In genomic region chr4:152029087-152029486, GRCm38 (mm10) we compare ENCODE assay signal across 8 mouse cellular contexts. TPM values are rescaled to one million over a fixed set of nuclear protein-coding genes. Genes with fewer than 3 reads are reported as not detected.
DNase-seq lines count a peak whose midpoint lies in the region; ATAC-seq and TF ChIP-seq lines count a peak whose summit lies in the region.

No protein-coding gene starts in this region.

- no peak overlapping the region for H3K27ac ChIP-seq in forebrain, embryonic 12.5 days
- no peak overlapping the region for H3K27ac ChIP-seq in forebrain, embryonic 16.5 days (ENCODE audit: low read length)
- H3K27ac ChIP-seq in lung, embryonic 14.5 days (ENCODE audit: low read depth): no peak overlapping the region
- no peak overlapping the region for H3K27ac ChIP-seq in neural tube, embryonic 13.5 days (replicated peaks)

- no peak overlapping the region for H3K4me3 ChIP-seq in forebrain, embryonic 12.5 days (replicated peaks)
- no peak overlapping the region for H3K4me3 ChIP-seq in forebrain, embryonic 16.5 days (replicated peaks; ENCODE audit: low read length)
- no peak overlapping the region for H3K4me3 ChIP-seq in lung, embryonic 14.5 days (ENCODE audit: low read depth, low read length)
- H3K4me3 ChIP-seq in neural tube, embryonic 13.5 days: peak overlapping the region; percentile 84; the same call in 1 of the 2 replicates

- WGBS in forebrain, embryonic 12.5 days: 54% methylated on average over 5 of the region's 5 CpGs
- 43% methylated on average over 5 of the region's 5 CpGs for WGBS in forebrain, embryonic 16.5 days
- 40% methylated on average over 5 of the region's 5 CpGs for WGBS in lung, embryonic 14.5 days
- 42% methylated on average over 5 of the region's 5 CpGs for WGBS in neural tube, embryonic 13.5 days

- H3K4me1 ChIP-seq in forebrain, embryonic 12.5 days: peaks cover 45% of the 10 kb centered on the region
- H3K4me1 ChIP-seq in forebrain, embryonic 16.5 days (replicated peaks; ENCODE audit: control insufficient read depth, insufficient read depth, low read length): peaks cover 35% of the 10 kb centered on the region
- peaks cover 14% of the 10 kb centered on the region for H3K4me1 ChIP-seq in lung, embryonic 14.5 days (ENCODE audit: insufficient read depth)
- H3K4me1 ChIP-seq in neural tube, embryonic 13.5 days (replicated peaks): peaks cover 57% of the 10 kb centered on the region

- no peak overlapping the region for H3K9ac ChIP-seq in forebrain, embryonic 12.5 days
- no peak overlapping the region for H3K9ac ChIP-seq in forebrain, embryonic 16.5 days (replicated peaks; ENCODE audit: low read depth, low read length)
- no peak overlapping the region for H3K9ac ChIP-seq in lung, embryonic 14.5 days
- H3K9ac ChIP-seq in neural tube, embryonic 13.5 days: peak overlapping the region; percentile 72; the same call in 1 of the 2 replicates

- ATAC-seq in forebrain, embryonic 12.5 days (ENCODE audit: low FRiP score): no peak
- no peak for ATAC-seq in forebrain, embryonic 16.5 days
- no peak for ATAC-seq in lung, embryonic 14.5 days (ENCODE audit: insufficient read depth)
- ATAC-seq in neural tube, embryonic 13.5 days (ENCODE audit: low read depth): no peak
- ATAC-seq in megakaryocyte progenitor cell, adult 5-6 weeks (replicated peaks; ENCODE audit: poor library complexity): no peak

- peak; percentile 57 for TF ChIP-seq CTCF in lung, embryonic 14.5 days (IDR thresholded peaks at IDR 0.05; ENCODE audit: low read depth)

- DNase-seq in lung, embryonic 14.5 days: no peak
- no peak for DNase-seq in lung, postnatal 25 days (ENCODE audit: low spot score)
- DNase-seq in cerebellum, postnatal 10 days: peak; percentile 40 to 45
- DNase-seq in adrenal gland, postnatal 10 days: no peak

- no peaks in the 10 kb centered on the region for H3K9me3 ChIP-seq in forebrain, embryonic 12.5 days
- H3K9me3 ChIP-seq in forebrain, embryonic 16.5 days (ENCODE audit: control insufficient read depth, low read length): no peaks in the 10 kb centered on the region
- no peaks in the 10 kb centered on the region for H3K9me3 ChIP-seq in lung, embryonic 14.5 days (ENCODE audit: low read depth, low read length)
- H3K9me3 ChIP-seq in neural tube, embryonic 13.5 days: no peaks in the 10 kb centered on the region

- H3K27me3 ChIP-seq in forebrain, embryonic 12.5 days: peaks cover 21% of the 10 kb centered on the region; the same call in 1 of the 2 replicates
- H3K27me3 ChIP-seq in forebrain, embryonic 16.5 days (replicated peaks; ENCODE audit: control insufficient read depth, insufficient read depth, low read length): no peaks in the 10 kb centered on the region
- H3K27me3 ChIP-seq in lung, embryonic 14.5 days (ENCODE audit: insufficient read depth, low read length): no peaks in the 10 kb centered on the region
- H3K27me3 ChIP-seq in neural tube, embryonic 13.5 days: no peaks in the 10 kb centered on the region

- H3K36me3 ChIP-seq in forebrain, embryonic 12.5 days (replicated peaks): peaks cover 3% of the 10 kb centered on the region; the same call in 1 of the 2 replicates
- no peaks in the 10 kb centered on the region for H3K36me3 ChIP-seq in forebrain, embryonic 16.5 days (ENCODE audit: control insufficient read depth, insufficient read depth)
- peaks cover 8% of the 10 kb centered on the region; the same call in 1 of the 2 replicates for H3K36me3 ChIP-seq in lung, embryonic 14.5 days (ENCODE audit: insufficient read depth)
- H3K36me3 ChIP-seq in neural tube, embryonic 13.5 days: peaks cover 7% of the 10 kb centered on the region; the same call in 1 of the 2 replicates

- 0 out of 2 replicates have a peak overlapping the region, but pooled peaks have one; percentile 99 for H3K4me2 ChIP-seq in forebrain, embryonic 12.5 days
- H3K4me2 ChIP-seq in forebrain, embryonic 16.5 days (ENCODE audit: low read length): no peak overlapping the region
- no peak overlapping the region for H3K4me2 ChIP-seq in lung, embryonic 14.5 days
- peak overlapping the region; percentile 92 for H3K4me2 ChIP-seq in neural tube, embryonic 13.5 days

RNA-seq across cellular contexts. Expression of gene Zbtb48, which starts 1.6 kb away (rescaled TPM):
- polyA plus RNA-seq in forebrain, embryonic 12.5 days (2016; fragmentation: Nextera tagmentation; extraction: Ambion mirVana): 23.7 and 24.2 TPM in 2 replicates
- 23.4 and 25.4 TPM in 2 replicates for polyA plus RNA-seq in forebrain, embryonic 16.5 days (2015; fragmentation: Nextera tagmentation; extraction: Ambion mirVana)
- 22.7 and 26.8 TPM in 2 replicates for polyA plus RNA-seq in lung, embryonic 14.5 days (2014; fragmentation: Nextera tagmentation; extraction: Ambion mirVana)
- 15.3 and 18.8 TPM in 2 replicates for polyA plus RNA-seq in neural tube, embryonic 13.5 days (2015; fragmentation: Nextera tagmentation; extraction: Ambion mirVana)
- 1 to 10 TPM; 7.2 to 9.6 TPM for total RNA-seq in adrenal gland, postnatal 10 days (2021)
- 7.4 and 10.3 TPM in 2 replicates for total RNA-seq in megakaryocyte progenitor cell, adult 5-6 weeks (2015)
- 4.8 and 6.6 TPM in 2 replicates for total RNA-seq in megakaryocyte progenitor cell, adult 5-6 weeks (2017)

RNA-seq across cellular contexts. Expression of gene Tas1r1, which starts 9.3 kb away (rescaled TPM):
- polyA plus RNA-seq in forebrain, embryonic 12.5 days (2016; fragmentation: Nextera tagmentation; extraction: Ambion mirVana): 0.55 and 0.78 TPM in 2 replicates
- 0.97 and 1.6 TPM in 2 replicates for polyA plus RNA-seq in forebrain, embryonic 16.5 days (2015; fragmentation: Nextera tagmentation; extraction: Ambion mirVana)
- 0.23 and 0.30 TPM in 2 replicates for polyA plus RNA-seq in lung, embryonic 14.5 days (2014; fragmentation: Nextera tagmentation; extraction: Ambion mirVana)
- polyA plus RNA-seq in neural tube, embryonic 13.5 days (2015; fragmentation: Nextera tagmentation; extraction: Ambion mirVana): 1.2 and 1.3 TPM in 2 replicates
- not detected for total RNA-seq in adrenal gland, postnatal 10 days (2021)
- total RNA-seq in megakaryocyte progenitor cell, adult 5-6 weeks (2015): 0.71 and 0.91 TPM in 2 replicates
- total RNA-seq in megakaryocyte progenitor cell, adult 5-6 weeks (2017): 1.2 and 3.2 TPM in 2 replicates

RNA-seq across cellular contexts. Expression of gene Nol9, which starts 10.0 kb away (rescaled TPM):
- polyA plus RNA-seq in forebrain, embryonic 12.5 days (2016; fragmentation: Nextera tagmentation; extraction: Ambion mirVana): 33.3 and 34.1 TPM in 2 replicates
- 25.1 and 27.7 TPM in 2 replicates for polyA plus RNA-seq in forebrain, embryonic 16.5 days (2015; fragmentation: Nextera tagmentation; extraction: Ambion mirVana)
- polyA plus RNA-seq in lung, embryonic 14.5 days (2014; fragmentation: Nextera tagmentation; extraction: Ambion mirVana): 38.9 and 42.9 TPM in 2 replicates
- polyA plus RNA-seq in neural tube, embryonic 13.5 days (2015; fragmentation: Nextera tagmentation; extraction: Ambion mirVana): 26.4 and 27.1 TPM in 2 replicates
- 10 to 100 TPM; 20.1 to 20.3 TPM for total RNA-seq in adrenal gland, postnatal 10 days (2021)
- 26.9 and 28.4 TPM in 2 replicates for total RNA-seq in megakaryocyte progenitor cell, adult 5-6 weeks (2015)
- total RNA-seq in megakaryocyte progenitor cell, adult 5-6 weeks (2017): 33.4 and 35.1 TPM in 2 replicates

RNA-seq across cellular contexts. Expression of gene Klhl21, which starts 20.5 kb away (rescaled TPM):
- 5.3 and 5.5 TPM in 2 replicates for polyA plus RNA-seq in forebrain, embryonic 12.5 days (2016; fragmentation: Nextera tagmentation; extraction: Ambion mirVana)
- 2.9 and 3.6 TPM in 2 replicates for polyA plus RNA-seq in forebrain, embryonic 16.5 days (2015; fragmentation: Nextera tagmentation; extraction: Ambion mirVana)
- 10.3 and 10.6 TPM in 2 replicates for polyA plus RNA-seq in lung, embryonic 14.5 days (2014; fragmentation: Nextera tagmentation; extraction: Ambion mirVana)
- polyA plus RNA-seq in neural tube, embryonic 13.5 days (2015; fragmentation: Nextera tagmentation; extraction: Ambion mirVana): 4.5 TPM in 2 replicates
- total RNA-seq in adrenal gland, postnatal 10 days (2021): 10 to 100 TPM; 17.8 to 21.4 TPM
- total RNA-seq in megakaryocyte progenitor cell, adult 5-6 weeks (2015): 3.4 and 3.6 TPM in 2 replicates
- total RNA-seq in megakaryocyte progenitor cell, adult 5-6 weeks (2017): 6.6 and 7.9 TPM in 2 replicates

RNA-seq across cellular contexts. Expression of gene Phf13, which starts 33.0 kb away (rescaled TPM):
- 24.4 and 27.4 TPM in 2 replicates for polyA plus RNA-seq in forebrain, embryonic 12.5 days (2016; fragmentation: Nextera tagmentation; extraction: Ambion mirVana)
- 20.5 and 21.8 TPM in 2 replicates for polyA plus RNA-seq in forebrain, embryonic 16.5 days (2015; fragmentation: Nextera tagmentation; extraction: Ambion mirVana)
- polyA plus RNA-seq in lung, embryonic 14.5 days (2014; fragmentation: Nextera tagmentation; extraction: Ambion mirVana): 28.4 and 32.3 TPM in 2 replicates
- 19.1 and 20.6 TPM in 2 replicates for polyA plus RNA-seq in neural tube, embryonic 13.5 days (2015; fragmentation: Nextera tagmentation; extraction: Ambion mirVana)
- total RNA-seq in adrenal gland, postnatal 10 days (2021): 10 to 100 TPM; 16.4 to 17.8 TPM
- total RNA-seq in megakaryocyte progenitor cell, adult 5-6 weeks (2015): 2.8 and 4.6 TPM in 2 replicates
- 1.0 and 2.7 TPM in 2 replicates for total RNA-seq in megakaryocyte progenitor cell, adult 5-6 weeks (2017)

Comparison
In these comparisons a context has a peak if more than half of its experiments do, and no peak if none do; other contexts are left out.
1. H3K4me2 ChIP-seq: peak in forebrain, embryonic 12.5 days (single experiment) and neural tube, embryonic 13.5 days (single experiment); none in forebrain, embryonic 16.5 days (single experiment) and lung, embryonic 14.5 days (single experiment).
2. DNase-seq: peak in cerebellum, postnatal 10 days (2 of 2); none in lung, embryonic 14.5 days (single experiment), lung, postnatal 25 days (single experiment) and adrenal gland, postnatal 10 days (single experiment).